Mouse (Mus musculus): ENCODE results near the gene Fsd1. TPM values are rescaled to one million over a fixed set of nuclear protein-coding genes. Genes with fewer than 3 reads are reported as not detected.

The Fsd1 gene
- polyA plus RNA-seq, 1 experiment from 2014 or later, result 179 TPM

DNA sequence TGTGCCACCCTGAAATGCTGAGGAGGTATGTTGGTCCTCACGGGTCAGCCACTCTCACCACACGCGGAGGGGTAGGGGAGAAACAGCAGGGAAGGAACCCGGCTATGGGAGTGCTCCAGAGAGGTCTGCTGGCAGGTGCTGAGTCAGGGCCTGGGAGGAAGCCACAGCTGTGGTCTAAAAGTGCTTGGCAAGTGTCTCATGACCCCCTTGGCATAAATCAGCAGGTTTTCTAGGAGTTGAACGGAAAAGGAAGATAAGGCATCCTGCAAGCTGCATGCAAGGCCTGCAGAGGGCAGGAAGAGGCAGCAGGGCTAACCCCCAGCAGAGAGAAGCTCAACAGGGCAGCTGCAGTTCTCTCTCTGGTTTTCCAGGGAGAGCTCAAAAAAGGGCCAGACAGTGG lies 44.6 kb downstream of the Fsd1 start:
- Histone ChIP-seq H3K4me1 (replicated peaks; ENCODE audit: control insufficient read depth, insufficient read depth, low read length) (peaks cover 29% of the 10 kb centered on the region), H3K9ac (replicated peaks; ENCODE audit: low read depth, low read length) (no peak overlapping the region), H3K27me3 (replicated peaks; ENCODE audit: control insufficient read depth, insufficient read depth, low read length) (no peaks in the 10 kb centered on the region), H3K36me3 (ENCODE audit: control insufficient read depth, insufficient read depth) (peaks cover 6% of the 10 kb centered on the region; the same call in 1 of the 2 replicates), H3K9me3 (ENCODE audit: control insufficient read depth, low read length) (no peaks in the 10 kb centered on the region), H3K4me3 (replicated peaks; ENCODE audit: low read length) (no peak overlapping the region), H3K4me2 (ENCODE audit: low read length) (no peak overlapping the region), H3K27ac (ENCODE audit: low read length) (no peak overlapping the region)
- ATAC-seq, result no peak
- 72% methylated on average over 5 of the region's 5 CpGs for WGBS

- Histone ChIP-seq H3K9ac (replicated peaks; ENCODE audit: low read depth, low read length) (no peak overlapping the region), H3K4me1 (replicated peaks; ENCODE audit: control insufficient read depth, insufficient read depth, low read length) (peaks cover 30% of the 10 kb centered on the region), H3K27me3 (replicated peaks; ENCODE audit: control insufficient read depth, insufficient read depth, low read length) (no peaks in the 10 kb centered on the region), H3K9me3 (ENCODE audit: control insufficient read depth, low read length) (no peaks in the 10 kb centered on the region), H3K36me3 (ENCODE audit: control insufficient read depth, insufficient read depth) (peaks cover 6% of the 10 kb centered on the region; the same call in 1 of the 2 replicates), H3K4me2 (ENCODE audit: low read length) (no peak overlapping the region), H3K27ac (ENCODE audit: low read length) (no peak overlapping the region), H3K4me3 (replicated peaks; ENCODE audit: low read length) (no peak overlapping the region)
- no peak for ATAC-seq
- WGBS, result 92% methylated on average over 7 of the region's 7 CpGs
Observed at GRCm38 (mm10) chr17:56031431-56031830, 45.1 kb downstream of the Fsd1 start.

- Histone ChIP-seq H3K4me1 (replicated peaks; ENCODE audit: control insufficient read depth, insufficient read depth, low read length) (peaks cover 34% of the 10 kb centered on the region), H3K9me3 (ENCODE audit: control insufficient read depth, low read length) (no peaks in the 10 kb centered on the region), H3K27me3 (replicated peaks; ENCODE audit: control insufficient read depth, insufficient read depth, low read length) (no peaks in the 10 kb centered on the region), H3K27ac (ENCODE audit: low read length) (no peak overlapping the region), H3K36me3 (ENCODE audit: control insufficient read depth, insufficient read depth) (peaks cover 6% of the 10 kb centered on the region; the same call in 1 of the 2 replicates), H3K9ac (replicated peaks; ENCODE audit: low read depth, low read length) (no peak overlapping the region), H3K4me3 (replicated peaks; ENCODE audit: low read length) (no peak overlapping the region), H3K4me2 (ENCODE audit: low read length) (no peak overlapping the region)
- no peak for ATAC-seq
- WGBS, result 73% methylated on average over 6 of the region's 6 CpGs
Observed at GRCm38 (mm10) chr17:56032127-56032733, 45.9 kb downstream of the Fsd1 start.

GRCm38 (mm10) chr17:56032831-56033230 lies 46.5 kb downstream of the Fsd1 start:
- no peak for ATAC-seq
- H3K9ac ChIP-seq (replicated peaks; ENCODE audit: low read depth, low read length), result no peak overlapping the region
- peaks cover 34% of the 10 kb centered on the region for H3K4me1 ChIP-seq (replicated peaks; ENCODE audit: control insufficient read depth, insufficient read depth, low read length)
- no peaks in the 10 kb centered on the region for H3K9me3 ChIP-seq (ENCODE audit: control insufficient read depth, low read length)
- H3K36me3 ChIP-seq (ENCODE audit: control insufficient read depth, insufficient read depth), result peaks cover 6% of the 10 kb centered on the region; the same call in 1 of the 2 replicates
- 66% methylated on average over 7 of the region's 7 CpGs for WGBS
- no peak overlapping the region for H3K27ac ChIP-seq (ENCODE audit: low read length)
- no peaks in the 10 kb centered on the region for H3K27me3 ChIP-seq (replicated peaks; ENCODE audit: control insufficient read depth, insufficient read depth, low read length)
- no peak overlapping the region for H3K4me3 ChIP-seq (replicated peaks; ENCODE audit: low read length)
- H3K4me2 ChIP-seq (ENCODE audit: low read length), result no peak overlapping the region

- H3K36me3 ChIP-seq (ENCODE audit: control insufficient read depth, insufficient read depth), result peaks cover 6% of the 10 kb centered on the region; the same call in 1 of the 2 replicates
- WGBS, result 90% methylated on average over 7 of the region's 7 CpGs
- H3K9ac ChIP-seq (replicated peaks; ENCODE audit: low read depth, low read length), result no peak overlapping the region
- peaks cover 34% of the 10 kb centered on the region for H3K4me1 ChIP-seq (replicated peaks; ENCODE audit: control insufficient read depth, insufficient read depth, low read length)
- H3K27ac ChIP-seq (ENCODE audit: low read length), result no peak overlapping the region
- H3K4me3 ChIP-seq (replicated peaks; ENCODE audit: low read length), result no peak overlapping the region
- no peak overlapping the region for H3K4me2 ChIP-seq (ENCODE audit: low read length)
- no peak for ATAC-seq
- H3K27me3 ChIP-seq (replicated peaks; ENCODE audit: control insufficient read depth, insufficient read depth, low read length), result no peaks in the 10 kb centered on the region
- no peaks in the 10 kb centered on the region for H3K9me3 ChIP-seq (ENCODE audit: control insufficient read depth, low read length)
Observed at GRCm38 (mm10) chr17:56034040-56034725, 47.9 kb downstream of the Fsd1 start.

DNA sequence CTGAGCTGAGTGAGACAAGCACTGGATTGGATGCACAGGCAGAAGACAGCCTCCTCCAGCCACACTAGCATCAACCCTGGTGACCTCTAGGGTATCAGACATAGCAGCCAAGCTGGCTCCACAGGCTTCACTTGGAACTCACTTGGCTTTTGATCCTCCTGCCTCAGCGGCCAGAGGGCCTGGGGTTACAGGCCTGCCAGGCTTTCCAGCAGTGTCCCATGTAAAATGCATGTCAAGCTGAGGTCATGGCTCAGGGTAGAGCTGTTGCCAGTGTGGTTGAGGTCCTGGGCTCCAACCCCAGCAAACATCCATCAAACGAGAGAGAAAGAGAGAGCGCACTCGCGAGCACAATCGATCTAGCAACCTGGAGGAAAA lies 48.4 kb downstream of the Fsd1 start:
- Histone ChIP-seq H3K27me3 (replicated peaks; ENCODE audit: control insufficient read depth, insufficient read depth, low read length) (no peaks in the 10 kb centered on the region), H3K9ac (replicated peaks; ENCODE audit: low read depth, low read length) (no peak overlapping the region), H3K36me3 (ENCODE audit: control insufficient read depth, insufficient read depth) (peaks cover 4% of the 10 kb centered on the region; the same call in 1 of the 2 replicates), H3K4me1 (replicated peaks; ENCODE audit: control insufficient read depth, insufficient read depth, low read length) (peaks cover 34% of the 10 kb centered on the region), H3K27ac (ENCODE audit: low read length) (no peak overlapping the region), H3K9me3 (ENCODE audit: control insufficient read depth, low read length) (no peaks in the 10 kb centered on the region), H3K4me3 (replicated peaks; ENCODE audit: low read length) (no peak overlapping the region), H3K4me2 (ENCODE audit: low read length) (no peak overlapping the region)
- 91% methylated on average over 6 of the region's 6 CpGs for WGBS
- no peak for ATAC-seq

DNA sequence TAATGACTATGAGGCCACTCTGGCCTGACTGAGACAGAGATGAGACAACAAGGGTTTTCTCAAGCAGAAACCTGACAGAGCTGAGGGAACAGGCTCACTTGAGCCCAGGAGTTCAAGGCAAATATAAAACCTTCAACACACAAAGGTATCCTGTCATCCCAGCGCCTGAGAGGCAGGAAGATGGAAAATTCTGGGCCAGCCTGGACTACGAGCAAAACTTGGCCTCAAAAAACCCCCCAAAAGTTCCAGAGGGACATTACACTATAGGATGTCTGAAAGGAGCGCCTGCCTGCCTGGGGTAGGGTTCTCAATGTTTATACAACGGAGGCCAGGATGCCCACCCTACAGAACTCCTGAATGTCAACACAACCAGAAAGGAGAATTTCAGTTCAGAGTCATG lies 48.9 kb downstream of the Fsd1 start:
- Histone ChIP-seq H3K9ac (replicated peaks; ENCODE audit: low read depth, low read length) (peak overlapping the region; percentile 64), H3K4me2 (ENCODE audit: low read length) (peak overlapping the region; percentile 64), H3K4me1 (replicated peaks; ENCODE audit: control insufficient read depth, insufficient read depth, low read length) (peaks cover 34% of the 10 kb centered on the region), H3K4me3 (replicated peaks; ENCODE audit: low read length) (peak overlapping the region; percentile 61; the same call in 1 of the 2 replicates), H3K27ac (ENCODE audit: low read length) (no peak overlapping the region), H3K9me3 (ENCODE audit: control insufficient read depth, low read length) (no peaks in the 10 kb centered on the region), H3K27me3 (replicated peaks; ENCODE audit: control insufficient read depth, insufficient read depth, low read length) (no peaks in the 10 kb centered on the region), H3K36me3 (ENCODE audit: control insufficient read depth, insufficient read depth) (peaks cover 4% of the 10 kb centered on the region; the same call in 1 of the 2 replicates)
- WGBS, result 79% methylated on average over 4 of the region's 4 CpGs
- no peak for ATAC-seq

DNA sequence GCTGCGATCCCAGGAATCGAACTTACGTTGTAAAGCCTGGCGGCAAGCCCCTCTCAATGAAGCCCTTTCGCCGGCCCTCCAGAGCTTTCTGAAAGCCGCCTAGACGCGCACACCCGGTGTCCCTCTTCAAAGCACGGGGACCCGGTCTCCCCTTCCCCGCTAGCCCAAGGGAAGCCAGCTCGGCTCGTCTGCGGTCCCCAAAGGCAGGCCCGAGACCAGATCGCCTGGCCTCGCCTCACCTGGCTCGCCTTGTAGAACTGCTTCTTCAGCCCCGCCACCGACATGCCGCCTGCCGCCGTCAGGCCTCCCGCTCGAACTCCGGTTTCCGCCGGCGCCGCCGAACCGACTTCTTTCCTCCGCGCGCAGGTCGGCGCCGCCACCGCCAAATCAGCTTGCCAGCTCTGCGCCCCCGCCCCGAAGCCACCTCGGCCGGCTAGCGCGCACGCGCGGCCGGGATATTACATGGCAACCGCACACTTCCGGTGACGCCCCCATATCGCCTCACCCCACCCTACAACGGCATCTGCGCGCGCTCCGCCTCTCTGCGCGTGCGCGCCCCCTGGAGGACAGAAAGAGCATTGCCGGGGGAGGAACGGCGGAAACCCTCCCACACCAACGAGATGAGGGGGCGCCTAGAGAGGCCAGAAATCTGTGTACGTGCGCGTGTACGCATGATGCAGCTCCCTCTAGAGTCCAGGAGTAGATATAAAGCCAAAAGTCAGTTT lies 50.0 kb downstream of the Fsd1 start, which contains the start of gene Sh3gl1:
Gene Sh3gl1, minus strand, starts transcription at position 460 of the 725 bp plus-strand sequence.
- H3K4me2 ChIP-seq (ENCODE audit: low read length), result peak within 1 kb of the TSS; percentile 64
- peak; percentile 88 for ATAC-seq
- H3K4me1 ChIP-seq (replicated peaks; ENCODE audit: control insufficient read depth, insufficient read depth, low read length), result peaks cover 42% of the 10 kb centered on the region
- H3K27ac ChIP-seq (ENCODE audit: low read length), result peak within 1 kb of the TSS; percentile 83
- WGBS, result under 1% methylated on average over 73 of the region's 74 CpGs
- H3K36me3 ChIP-seq (ENCODE audit: control insufficient read depth, insufficient read depth), result peaks cover 4% of the 10 kb centered on the region; the same call in 1 of the 2 replicates
- H3K9ac ChIP-seq (replicated peaks; ENCODE audit: low read depth, low read length), result peak within 1 kb of the TSS; percentile 64
- no peaks in the 10 kb centered on the region for H3K27me3 ChIP-seq (replicated peaks; ENCODE audit: control insufficient read depth, insufficient read depth, low read length)
- H3K4me3 ChIP-seq (replicated peaks; ENCODE audit: low read length), result peak within 1 kb of the TSS; percentile 61
- no peaks in the 10 kb centered on the region for H3K9me3 ChIP-seq (ENCODE audit: control insufficient read depth, low read length)

GRCm38 (mm10) chr17:56036901-56037287 lies 50.6 kb downstream of the Fsd1 start:
- H3K27ac ChIP-seq (ENCODE audit: low read length), result peak overlapping the region; percentile 45; the same call in 1 of the 2 replicates
- peaks cover 4% of the 10 kb centered on the region; the same call in 1 of the 2 replicates for H3K36me3 ChIP-seq (ENCODE audit: control insufficient read depth, insufficient read depth)
- H3K9ac ChIP-seq (replicated peaks; ENCODE audit: low read depth, low read length), result peak overlapping the region; percentile 45
- H3K4me2 ChIP-seq (ENCODE audit: low read length), result peak overlapping the region; percentile 43
- H3K4me1 ChIP-seq (replicated peaks; ENCODE audit: control insufficient read depth, insufficient read depth, low read length), result peaks cover 46% of the 10 kb centered on the region
- 38% methylated on average over 13 of the region's 13 CpGs for WGBS
- peak; percentile 10; the same call in 1 of the 2 replicates for ATAC-seq
- H3K4me3 ChIP-seq (replicated peaks; ENCODE audit: low read length), result peak overlapping the region; percentile 61
- no peaks in the 10 kb centered on the region for H3K27me3 ChIP-seq (replicated peaks; ENCODE audit: control insufficient read depth, insufficient read depth, low read length)
- no peaks in the 10 kb centered on the region for H3K9me3 ChIP-seq (ENCODE audit: control insufficient read depth, low read length)

All from forebrain, embryonic 16.5 days (tissue).